Mouse (Mus musculus) monocyte, adult 5-6 weeks (primary cell): ENCODE data around the gene 4930579F01Rik. TPM values are rescaled to one million over a fixed set of nuclear protein-coding genes. Genes with fewer than 3 reads are reported as not detected.

ENCODE experiments used
- ATAC-seq: fragments of 153-309, 156-312 bp; replicated peaks from 2 replicates; pipeline ENCODE4 v1.8.0; 2017; ENCODE audit warnings: mild to moderate bottlenecking; ENCODE audit not compliant: low TSS enrichment, insufficient number of reproducible peaks, severe bottlenecking, poor library complexity, low FRiP score
- total RNA-seq: library from RNA; stranded (forward); fragments of 200-1000, 200-491, 200-594 nt; gene quantifications from 3 replicates; pipeline ENCODE4 v1.2.3, GENCODE M21; 2017

Gene 4930579F01Rik
- total RNA-seq: not detected in 3 replicates

GRCm38 (mm10) chr3:138193683-138194302, at the start of gene 4930579F01Rik:
4930579F01Rik (minus strand) TSS chr3:138193825.
- ATAC-seq: no peak

- no peak for ATAC-seq
Observed at GRCm38 (mm10) chr3:138242933-138243332, 49.3 kb upstream of the 4930579F01Rik start.

- no peak for ATAC-seq
Observed at GRCm38 (mm10) chr3:138242021-138242726, 48.5 kb upstream of the 4930579F01Rik start.

DNA sequence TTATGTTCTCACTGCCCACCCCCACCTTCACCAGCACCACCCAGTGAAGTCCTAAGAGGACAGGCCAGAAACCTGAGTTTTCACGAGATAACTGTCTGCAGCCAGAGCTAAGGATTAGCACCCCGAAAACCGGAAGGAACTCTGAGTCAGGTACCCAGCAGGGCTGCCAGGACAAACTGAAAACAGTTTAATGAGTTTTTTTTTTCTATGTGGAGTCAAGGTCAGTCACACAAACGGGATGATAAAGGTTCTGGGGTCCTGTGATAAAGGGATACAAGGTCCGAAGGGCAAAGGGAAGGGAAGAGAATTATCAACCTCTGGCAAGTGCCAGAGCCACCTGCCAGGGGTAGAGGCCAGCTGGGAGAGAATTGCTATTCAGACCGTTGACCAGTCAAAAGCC, 47.7 kb upstream of the 4930579F01Rik start:
- no peak for ATAC-seq

- no peak for ATAC-seq
Observed at GRCm38 (mm10) chr3:138240942-138241341, 47.3 kb upstream of the 4930579F01Rik start.

GRCm38 (mm10) chr3:138240411-138240810, 46.8 kb upstream of the 4930579F01Rik start:
- ATAC-seq: no peak

GRCm38 (mm10) chr3:138239461-138239860, 45.8 kb upstream of the 4930579F01Rik start:
- ATAC-seq: no peak

GRCm38 (mm10) chr3:138238046-138238445, 44.4 kb upstream of the 4930579F01Rik start:
- no peak for ATAC-seq

- ATAC-seq: no peak
Observed at GRCm38 (mm10) chr3:138236546-138237163, 43.0 kb upstream of the 4930579F01Rik start.

DNA sequence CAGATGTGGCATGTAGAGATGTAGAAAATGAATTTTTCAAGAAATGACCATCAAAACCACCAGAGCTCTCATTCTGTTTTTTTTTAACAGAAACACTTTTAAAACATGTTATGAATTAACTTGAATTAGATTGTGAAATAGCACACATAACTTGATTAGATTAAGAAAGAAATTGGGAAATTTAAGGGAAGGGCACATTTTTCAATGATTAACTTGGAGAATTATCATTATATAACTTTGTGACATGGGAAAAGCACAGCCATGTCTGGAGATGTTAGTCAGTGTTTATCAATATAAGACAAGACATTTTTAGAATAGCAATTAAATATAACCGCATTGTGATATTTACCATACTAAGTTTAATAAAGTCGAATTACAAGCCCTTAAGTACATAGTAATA, 37.9 kb upstream of the 4930579F01Rik start:
- no peak for ATAC-seq

DNA sequence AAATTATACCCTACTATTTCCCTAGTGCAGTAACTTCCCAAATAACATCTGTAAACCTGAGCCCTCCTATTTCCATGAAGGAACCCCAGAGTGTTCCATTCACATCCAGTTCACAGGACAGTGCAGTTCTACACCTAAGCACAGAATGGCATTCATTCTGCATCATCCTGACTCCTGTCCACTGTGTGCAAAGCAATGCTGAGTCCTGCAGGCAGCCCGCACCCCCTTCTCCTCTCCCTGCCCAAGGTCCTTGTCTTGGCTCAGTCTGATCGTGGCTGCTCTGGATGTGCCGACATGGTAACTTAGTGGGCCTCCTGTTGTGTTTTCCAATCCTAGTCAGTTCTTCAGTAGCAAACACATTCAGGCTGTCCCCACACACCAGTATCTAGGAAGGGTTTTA, 36.6 kb upstream of the 4930579F01Rik start:
- ATAC-seq: no peak

DNA sequence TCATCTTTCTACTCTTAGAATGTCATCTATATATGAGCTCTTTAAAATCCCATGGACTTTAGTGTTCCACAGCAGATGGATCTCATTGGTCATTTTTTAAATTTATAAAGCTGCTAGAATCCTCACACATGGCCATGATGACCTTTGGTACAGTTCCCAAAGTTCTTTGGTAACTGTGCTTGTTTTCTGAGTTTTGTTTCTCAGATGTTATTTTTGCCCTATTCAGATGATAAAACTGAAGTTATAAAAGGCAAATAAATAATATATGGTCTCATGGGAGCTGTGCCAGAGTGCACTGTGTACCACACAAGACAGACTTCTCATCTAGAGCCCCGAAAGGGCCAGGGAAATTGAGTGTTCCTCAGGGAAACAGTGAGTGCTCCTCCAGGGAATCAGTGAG, 35.8 kb upstream of the 4930579F01Rik start:
- ATAC-seq: no peak

GRCm38 (mm10) chr3:138227782-138228181, 34.2 kb upstream of the 4930579F01Rik start:
- no peak for ATAC-seq

- no peak for ATAC-seq
Observed at GRCm38 (mm10) chr3:138227082-138227481, 33.5 kb upstream of the 4930579F01Rik start.

- no peak for ATAC-seq
Observed at GRCm38 (mm10) chr3:138226476-138226875, 32.9 kb upstream of the 4930579F01Rik start.

DNA sequence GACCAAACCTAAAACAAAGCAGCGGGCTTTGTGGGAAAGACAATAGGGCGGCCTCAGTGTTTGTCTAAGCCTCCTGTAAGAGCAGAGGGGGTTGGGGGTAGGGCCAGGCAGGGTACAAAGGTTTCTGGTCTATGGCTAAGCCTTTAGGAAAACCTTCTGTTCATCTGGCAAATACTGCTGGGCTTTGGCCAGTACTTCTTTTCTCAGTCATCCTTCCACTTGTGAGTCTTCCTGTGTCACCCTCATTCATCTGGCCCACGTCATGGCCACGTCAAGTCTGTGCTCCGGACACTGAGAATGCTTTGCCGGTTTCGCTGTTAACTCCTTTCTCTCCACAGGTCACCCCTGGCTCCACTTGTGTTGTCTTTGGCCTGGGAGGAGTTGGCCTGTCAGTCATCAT, 32.2 kb upstream of the 4930579F01Rik start:
- ATAC-seq: no peak

DNA sequence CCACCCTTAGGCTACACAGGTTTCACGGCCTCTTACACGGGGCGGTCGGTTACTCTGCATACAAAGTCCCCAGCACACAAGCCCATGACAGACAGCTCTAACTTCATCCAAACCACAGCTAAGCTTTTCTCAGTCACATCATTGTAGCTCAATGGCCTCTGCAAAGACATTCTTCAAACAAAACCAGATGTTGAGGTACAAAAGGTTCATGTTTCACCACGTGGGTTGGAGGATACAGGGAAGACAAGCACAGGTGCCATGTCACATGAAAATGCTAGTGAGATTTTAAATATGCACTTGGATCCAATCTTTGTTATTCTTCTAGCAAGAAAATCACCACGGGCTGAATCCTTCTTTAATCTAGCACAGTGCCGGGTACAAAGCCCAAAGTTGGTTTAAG, 31.7 kb upstream of the 4930579F01Rik start:
- ATAC-seq: no peak

DNA sequence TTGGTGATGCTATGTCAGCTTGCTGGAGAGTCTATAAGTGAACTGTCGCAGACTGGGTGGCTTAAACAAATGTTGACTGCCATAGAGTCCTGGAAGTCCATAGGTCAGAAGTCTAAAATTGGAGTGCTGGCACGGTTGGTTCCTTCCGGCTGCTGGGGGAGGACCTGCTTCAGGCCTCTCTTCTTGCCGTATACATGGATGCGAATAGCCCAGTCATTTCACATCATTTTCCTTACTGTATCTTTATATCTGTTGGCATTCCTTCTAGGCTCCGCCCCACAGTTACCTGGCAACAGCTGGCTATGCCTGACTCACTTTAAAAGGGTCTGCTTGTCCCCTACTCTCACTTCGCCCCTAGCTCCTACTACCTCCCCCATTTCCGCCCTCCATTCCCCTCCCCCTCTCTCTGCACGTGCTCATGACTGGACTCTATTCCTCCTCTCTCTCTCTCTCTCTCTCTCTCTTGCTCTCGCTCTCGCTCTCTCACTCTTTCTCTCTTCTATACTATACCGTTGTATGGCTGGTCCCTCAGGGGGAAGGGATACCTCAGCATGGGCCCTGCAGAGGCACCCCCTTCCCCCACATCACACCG, 30.8 kb upstream of the 4930579F01Rik start:
- ATAC-seq: no peak

- ATAC-seq: no peak
Observed at GRCm38 (mm10) chr3:138222952-138223351, 29.3 kb upstream of the 4930579F01Rik start.

DNA sequence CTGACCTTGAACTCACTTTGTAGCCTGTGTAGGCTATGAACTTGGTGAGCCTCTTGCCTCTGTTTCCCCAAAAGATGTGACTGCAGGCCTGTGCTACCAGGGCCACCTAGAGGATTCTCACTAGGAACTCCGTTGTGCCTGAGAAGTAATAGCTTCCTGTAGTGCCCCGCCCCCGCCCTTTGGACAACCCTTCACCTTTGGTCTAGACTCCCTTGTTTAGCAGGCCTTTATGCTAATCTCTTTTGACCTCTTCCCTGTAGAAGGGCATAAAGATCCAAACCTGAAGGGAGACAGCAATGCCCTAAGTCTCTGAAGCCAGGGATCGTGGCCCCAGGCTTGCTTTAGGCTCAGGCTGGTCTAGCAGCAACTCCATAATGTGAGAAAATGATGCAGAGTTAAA, 28.9 kb upstream of the 4930579F01Rik start:
- ATAC-seq: no peak
